Mouse (Mus musculus): ENCODE data around the gene Fkbp15. TPM values are rescaled to one million over a fixed set of nuclear protein-coding genes. Genes with fewer than 3 reads are reported as not detected.

Gene Fkbp15
- polyA plus RNA-seq, 1 experiment from 2014 or later: 22.9 TPM

DNA sequence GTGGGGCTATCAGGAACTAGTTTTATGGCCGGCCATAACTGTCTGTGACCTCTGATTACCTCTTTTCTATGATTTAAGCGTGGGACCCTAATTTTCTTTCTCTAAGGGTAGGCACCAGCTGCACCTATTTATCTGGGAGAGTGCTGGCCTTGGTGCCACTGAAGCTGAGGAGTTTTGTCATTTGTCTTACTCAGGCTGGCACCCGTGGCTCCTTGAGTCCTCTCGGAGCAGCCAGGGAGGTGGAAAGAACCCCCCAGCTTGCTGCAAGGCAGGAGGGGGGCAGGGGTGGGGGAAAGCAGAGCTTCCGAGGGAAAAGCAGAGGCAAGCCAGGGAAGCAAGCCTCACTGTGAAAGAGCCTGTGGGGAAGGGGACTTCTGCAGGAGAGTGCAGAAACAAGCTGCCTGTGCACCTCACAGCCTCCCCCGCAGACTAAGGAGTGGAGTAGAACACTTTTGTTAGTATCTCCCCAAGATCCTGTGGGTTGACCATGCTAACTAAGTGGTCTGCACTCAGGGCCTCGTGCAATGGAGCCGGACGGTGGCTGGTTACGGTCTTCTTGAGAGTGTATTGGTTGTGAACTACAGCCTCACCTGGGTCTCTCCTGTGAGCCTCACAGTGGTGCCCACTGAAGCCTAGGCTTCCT lies 67.0 kb downstream of the Fkbp15 start:
- Histone ChIP-seq H3K4me1 (ENCODE audit: control insufficient read depth, insufficient read depth, low read depth, low read length) (peaks cover 4% of the 10 kb centered on the region), H3K36me3 (ENCODE audit: control insufficient read depth, insufficient read depth, low read length) (peaks cover 13% of the 10 kb centered on the region), H3K9me3 (ENCODE audit: control insufficient read depth, low read length) (no peaks in the 10 kb centered on the region), H3K27ac (ENCODE audit: low read depth, low read length) (no peak overlapping the region), H3K4me2 (ENCODE audit: low read length) (no peak overlapping the region), H3K27me3 (replicated peaks; ENCODE audit: control insufficient read depth, insufficient read depth, low read length) (no peaks in the 10 kb centered on the region), H3K9ac (ENCODE audit: low read depth, low read length) (no peak overlapping the region), H3K4me3 (ENCODE audit: low read length) (no peak overlapping the region)
- 57% methylated on average over 10 of the region's 10 CpGs for WGBS
- no peak for ATAC-seq

DNA sequence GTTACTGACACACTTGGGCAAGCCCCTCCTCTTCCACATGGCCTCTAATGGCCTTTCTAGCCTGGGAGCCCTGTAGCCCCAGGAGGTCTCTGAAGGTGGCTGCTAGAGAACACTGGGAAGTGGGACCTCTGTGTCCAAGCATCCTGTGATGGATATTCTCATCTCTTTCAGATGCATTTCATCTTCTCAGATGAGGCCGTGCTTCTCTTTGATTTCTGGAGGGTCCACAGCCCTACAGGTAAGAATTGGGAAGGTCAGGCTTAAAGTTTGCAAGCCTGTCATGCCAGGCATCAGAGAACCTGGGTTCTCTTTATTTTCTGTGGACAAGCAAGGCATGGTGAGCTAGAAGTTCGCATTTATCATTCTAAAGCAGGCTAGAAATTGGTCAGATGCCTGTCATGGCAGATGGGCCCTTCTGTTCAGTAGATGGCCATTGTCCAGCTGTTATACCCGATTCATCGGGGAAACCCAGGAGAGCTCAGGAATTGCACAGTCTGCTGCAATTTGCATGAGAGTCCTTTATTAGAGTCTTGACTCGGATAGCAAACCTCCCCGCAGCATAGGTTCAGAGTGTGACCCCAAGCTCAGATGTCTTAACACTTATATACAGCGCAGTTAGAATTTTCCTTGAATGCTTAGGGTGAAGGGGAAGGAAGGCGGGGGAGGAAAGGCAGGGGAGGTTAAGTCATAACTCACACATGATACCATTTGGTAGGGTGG lies 67.7 kb downstream of the Fkbp15 start:
- no peaks in the 10 kb centered on the region for H3K27me3 ChIP-seq (replicated peaks; ENCODE audit: control insufficient read depth, insufficient read depth, low read length)
- no peak overlapping the region for H3K27ac ChIP-seq (ENCODE audit: low read depth, low read length)
- H3K4me2 ChIP-seq (ENCODE audit: low read length): no peak overlapping the region
- H3K4me1 ChIP-seq (ENCODE audit: control insufficient read depth, insufficient read depth, low read depth, low read length): peaks cover 12% of the 10 kb centered on the region
- H3K36me3 ChIP-seq (ENCODE audit: control insufficient read depth, insufficient read depth, low read length): peaks cover 10% of the 10 kb centered on the region
- no peaks in the 10 kb centered on the region for H3K9me3 ChIP-seq (ENCODE audit: control insufficient read depth, low read length)
- ATAC-seq: no peak
- whole genome bisulfite sequencing: 42% methylated on average over 8 of the region's 8 CpGs
- H3K4me3 ChIP-seq (ENCODE audit: low read length): no peak overlapping the region
- H3K9ac ChIP-seq (ENCODE audit: low read depth, low read length): no peak overlapping the region

DNA sequence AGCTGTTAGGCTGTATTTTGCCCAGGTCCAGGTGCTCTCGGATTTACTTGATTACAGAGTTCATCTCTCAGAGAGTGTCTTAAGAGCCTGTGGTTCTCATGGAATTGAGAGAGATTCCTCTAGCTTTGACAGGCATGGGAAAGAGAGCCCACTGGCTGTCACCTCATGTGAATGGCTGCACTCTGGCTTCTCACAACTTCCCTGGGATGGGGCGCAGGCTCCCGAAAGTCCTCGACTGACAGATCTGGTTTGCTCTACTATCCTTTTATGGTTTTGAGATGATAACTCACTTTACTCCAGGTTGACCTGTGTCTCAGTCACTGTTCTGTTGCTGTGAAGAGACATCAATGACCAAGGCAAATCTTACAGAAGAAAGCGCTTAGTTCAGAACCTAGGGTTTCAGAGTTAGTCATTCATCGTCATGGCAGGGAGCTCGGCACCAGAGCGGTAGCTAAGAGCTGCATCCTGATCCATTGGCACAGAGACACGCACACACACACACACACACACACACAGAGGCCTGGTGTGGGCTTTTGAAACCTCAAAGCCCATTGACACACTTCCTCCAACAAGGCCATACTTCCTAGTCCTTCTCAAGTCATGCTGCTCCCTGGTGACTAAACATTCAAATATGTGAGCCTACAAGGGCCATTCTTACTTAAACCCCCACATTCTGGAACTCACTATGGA lies 69.4 kb downstream of the Fkbp15 start:
- no peak for ATAC-seq
- no peak overlapping the region for H3K4me3 ChIP-seq (ENCODE audit: low read length)
- whole genome bisulfite sequencing: 93% methylated on average over 9 of the region's 9 CpGs
- no peaks in the 10 kb centered on the region for H3K9me3 ChIP-seq (ENCODE audit: control insufficient read depth, low read length)
- no peak overlapping the region for H3K27ac ChIP-seq (ENCODE audit: low read depth, low read length)
- peaks cover 16% of the 10 kb centered on the region for H3K4me1 ChIP-seq (ENCODE audit: control insufficient read depth, insufficient read depth, low read depth, low read length)
- no peak overlapping the region for H3K4me2 ChIP-seq (ENCODE audit: low read length)
- no peak overlapping the region for H3K9ac ChIP-seq (ENCODE audit: low read depth, low read length)
- H3K36me3 ChIP-seq (ENCODE audit: control insufficient read depth, insufficient read depth, low read length): peaks cover 5% of the 10 kb centered on the region; the same call in 1 of the 2 replicates
- H3K27me3 ChIP-seq (replicated peaks; ENCODE audit: control insufficient read depth, insufficient read depth, low read length): no peaks in the 10 kb centered on the region

DNA sequence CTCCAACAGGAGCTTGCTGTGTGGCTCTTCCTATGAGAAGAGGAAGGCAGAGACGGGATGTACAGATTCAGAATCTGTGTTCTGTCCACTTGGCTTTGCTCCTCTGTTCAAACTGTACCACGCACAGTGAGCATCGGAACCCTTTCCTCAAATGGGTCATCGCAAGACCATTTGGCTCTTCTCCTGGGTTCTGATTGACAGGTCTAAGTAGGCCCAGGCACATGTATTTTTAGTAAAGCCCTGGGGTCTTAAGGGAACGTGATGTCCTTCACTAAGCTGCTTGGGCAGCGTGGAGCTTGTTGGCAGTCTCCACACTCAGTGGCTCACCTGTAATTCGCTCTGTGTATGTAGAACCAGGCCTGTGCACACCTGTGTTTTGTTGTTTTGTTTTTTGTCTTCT lies 71.1 kb downstream of the Fkbp15 start:
- peaks cover 18% of the 10 kb centered on the region for H3K4me1 ChIP-seq (ENCODE audit: control insufficient read depth, insufficient read depth, low read depth, low read length)
- H3K36me3 ChIP-seq (ENCODE audit: control insufficient read depth, insufficient read depth, low read length): peaks cover 3% of the 10 kb centered on the region; the same call in 1 of the 2 replicates
- no peak overlapping the region for H3K4me2 ChIP-seq (ENCODE audit: low read length)
- H3K9me3 ChIP-seq (ENCODE audit: control insufficient read depth, low read length): no peaks in the 10 kb centered on the region
- H3K27ac ChIP-seq (ENCODE audit: low read depth, low read length): no peak overlapping the region
- WGBS: 89% methylated on average over 7 of the region's 7 CpGs
- no peak overlapping the region for H3K9ac ChIP-seq (ENCODE audit: low read depth, low read length)
- no peak overlapping the region for H3K4me3 ChIP-seq (ENCODE audit: low read length)
- no peaks in the 10 kb centered on the region for H3K27me3 ChIP-seq (replicated peaks; ENCODE audit: control insufficient read depth, insufficient read depth, low read length)
- no peak for ATAC-seq

- ATAC-seq: no peak
- Histone ChIP-seq H3K4me2 (ENCODE audit: low read length) (peak overlapping the region; percentile 56), H3K4me3 (ENCODE audit: low read length) (peak overlapping the region; percentile 77), H3K36me3 (ENCODE audit: control insufficient read depth, insufficient read depth, low read length) (no peaks in the 10 kb centered on the region), H3K27ac (ENCODE audit: low read depth, low read length) (no peak overlapping the region; the same call in 1 of the 2 replicates), H3K9ac (ENCODE audit: low read depth, low read length) (peak overlapping the region; percentile 75), H3K27me3 (replicated peaks; ENCODE audit: control insufficient read depth, insufficient read depth, low read length) (no peaks in the 10 kb centered on the region), H3K9me3 (ENCODE audit: control insufficient read depth, low read length) (no peaks in the 10 kb centered on the region), H3K4me1 (ENCODE audit: control insufficient read depth, insufficient read depth, low read depth, low read length) (peaks cover 18% of the 10 kb centered on the region)
- 11% methylated on average over 12 of the region's 12 CpGs for WGBS
These were observed 73.1 kb downstream of the Fkbp15 start for GRCm38 (mm10) chr4:62286992-62287900.

DNA sequence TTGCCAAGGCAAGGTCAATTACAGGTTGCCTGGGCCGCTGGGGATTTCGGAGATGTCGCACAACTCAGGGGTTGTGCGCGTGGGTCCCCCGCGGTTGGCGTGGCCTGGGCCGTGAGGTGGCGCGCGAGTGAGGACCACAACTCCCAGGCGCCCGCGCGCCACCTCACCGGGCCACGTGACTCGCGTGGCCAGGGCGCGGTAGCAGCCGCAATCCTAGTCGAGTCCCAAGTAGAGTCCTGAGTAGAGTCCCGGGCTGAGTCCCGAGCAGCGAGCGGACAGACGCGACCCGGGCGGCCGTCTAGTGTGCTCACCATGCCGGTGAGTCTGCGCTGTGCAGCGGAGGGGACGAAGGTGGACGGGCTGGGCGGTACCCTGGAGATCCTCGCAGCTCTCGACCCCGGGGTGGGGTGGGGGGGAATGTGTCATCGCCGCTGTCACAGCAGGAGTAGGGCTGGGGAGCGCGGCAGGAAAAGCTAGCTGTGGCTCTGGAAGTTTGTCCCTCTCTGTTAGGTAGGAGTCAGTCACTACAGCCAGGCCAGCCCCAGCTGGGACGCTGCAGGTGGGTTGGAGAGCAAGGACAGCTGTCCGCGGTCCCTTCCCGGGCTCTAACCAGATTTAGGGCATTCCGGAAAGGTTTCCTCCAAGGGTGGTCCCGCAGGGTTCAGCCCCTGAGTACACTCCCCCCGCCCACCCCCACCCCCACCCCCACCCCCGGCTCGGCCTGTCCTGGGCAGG lies 73.9 kb downstream of the Fkbp15 start:
- peak overlapping the region; percentile 77 for H3K4me3 ChIP-seq (ENCODE audit: low read length)
- H3K36me3 ChIP-seq (ENCODE audit: control insufficient read depth, insufficient read depth, low read length): no peaks in the 10 kb centered on the region
- peak overlapping the region; percentile 56 for H3K4me2 ChIP-seq (ENCODE audit: low read length)
- no peaks in the 10 kb centered on the region for H3K9me3 ChIP-seq (ENCODE audit: control insufficient read depth, low read length)
- peak overlapping the region; percentile 78 for H3K27ac ChIP-seq (ENCODE audit: low read depth, low read length)
- no peaks in the 10 kb centered on the region for H3K27me3 ChIP-seq (replicated peaks; ENCODE audit: control insufficient read depth, insufficient read depth, low read length)
- H3K4me1 ChIP-seq (ENCODE audit: control insufficient read depth, insufficient read depth, low read depth, low read length): peaks cover 18% of the 10 kb centered on the region
- peak overlapping the region; percentile 75 for H3K9ac ChIP-seq (ENCODE audit: low read depth, low read length)
- ATAC-seq: peak; percentile 96
- WGBS: under 1% methylated on average over 49 of the region's 55 CpGs

DNA sequence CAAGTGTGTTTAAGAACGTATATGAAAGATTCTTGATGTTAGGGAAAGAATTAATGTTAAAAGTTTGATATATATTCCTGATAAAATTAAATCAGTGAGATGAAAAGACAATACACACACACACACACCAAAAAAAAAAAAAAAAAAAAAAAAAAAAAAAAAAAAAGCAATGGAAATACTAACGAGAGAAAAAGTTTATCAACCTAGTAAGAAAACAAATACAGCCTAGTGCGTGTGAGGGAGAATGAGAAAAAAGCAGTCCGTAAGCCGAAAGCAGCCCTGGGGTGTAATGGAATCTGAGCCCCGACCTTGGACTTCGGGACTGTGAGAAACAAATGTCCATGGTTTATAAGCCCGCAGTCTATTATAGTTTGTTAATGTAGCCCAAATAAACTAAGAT lies 74.8 kb downstream of the Fkbp15 start:
- Histone ChIP-seq H3K4me2 (ENCODE audit: low read length) (peak overlapping the region; percentile 56), H3K9me3 (ENCODE audit: control insufficient read depth, low read length) (no peaks in the 10 kb centered on the region), H3K27me3 (replicated peaks; ENCODE audit: control insufficient read depth, insufficient read depth, low read length) (no peaks in the 10 kb centered on the region), H3K4me3 (ENCODE audit: low read length) (peak overlapping the region; percentile 77; the same call in 1 of the 2 replicates), H3K9ac (ENCODE audit: low read depth, low read length) (no peak overlapping the region), H3K4me1 (ENCODE audit: control insufficient read depth, insufficient read depth, low read depth, low read length) (peaks cover 18% of the 10 kb centered on the region), H3K27ac (ENCODE audit: low read depth, low read length) (no peak overlapping the region), H3K36me3 (ENCODE audit: control insufficient read depth, insufficient read depth, low read length) (no peaks in the 10 kb centered on the region)
- no peak for ATAC-seq
- WGBS: 77% methylated on average over 8 of the region's 8 CpGs

DNA sequence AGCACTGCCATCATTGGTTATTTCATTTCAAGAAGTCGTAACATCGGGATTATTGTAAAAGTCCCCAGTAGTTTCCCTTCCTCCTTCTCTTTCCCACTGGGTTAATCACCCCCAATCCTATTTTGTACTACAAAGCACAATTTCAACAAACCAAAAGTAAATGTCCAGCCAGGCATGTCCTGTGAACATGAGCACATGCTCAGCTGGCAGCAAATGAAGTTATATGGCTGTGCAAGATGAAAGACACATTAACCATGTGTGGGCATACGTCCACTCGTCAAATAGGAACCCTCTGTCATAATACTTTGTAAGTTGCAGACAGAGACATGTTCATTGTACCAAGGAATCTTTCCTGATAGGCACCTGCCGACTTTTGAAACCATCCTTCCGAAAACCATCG lies 77.4 kb downstream of the Fkbp15 start:
- ATAC-seq: no peak
- no peak overlapping the region for H3K4me2 ChIP-seq (ENCODE audit: low read length)
- H3K27me3 ChIP-seq (replicated peaks; ENCODE audit: control insufficient read depth, insufficient read depth, low read length): no peaks in the 10 kb centered on the region
- no peaks in the 10 kb centered on the region for H3K36me3 ChIP-seq (ENCODE audit: control insufficient read depth, insufficient read depth, low read length)
- peaks cover 10% of the 10 kb centered on the region for H3K4me1 ChIP-seq (ENCODE audit: control insufficient read depth, insufficient read depth, low read depth, low read length)
- no peak overlapping the region for H3K4me3 ChIP-seq (ENCODE audit: low read length)
- H3K27ac ChIP-seq (ENCODE audit: low read depth, low read length): no peak overlapping the region
- no peaks in the 10 kb centered on the region for H3K9me3 ChIP-seq (ENCODE audit: control insufficient read depth, low read length)
- no peak overlapping the region for H3K9ac ChIP-seq (ENCODE audit: low read depth, low read length)
- WGBS: 92% methylated on average over 7 of the region's 7 CpGs

All from hindbrain, embryonic 16.5 days (tissue).